Mouse (Mus musculus): ENCODE measurements around the gene Alg11. TPM values are rescaled to one million over a fixed set of nuclear protein-coding genes. Genes with fewer than 3 reads are reported as not detected.

Gene Alg11
- polyA plus RNA-seq, 1 experiment from 2014 or later = 16.0 TPM

DNA sequence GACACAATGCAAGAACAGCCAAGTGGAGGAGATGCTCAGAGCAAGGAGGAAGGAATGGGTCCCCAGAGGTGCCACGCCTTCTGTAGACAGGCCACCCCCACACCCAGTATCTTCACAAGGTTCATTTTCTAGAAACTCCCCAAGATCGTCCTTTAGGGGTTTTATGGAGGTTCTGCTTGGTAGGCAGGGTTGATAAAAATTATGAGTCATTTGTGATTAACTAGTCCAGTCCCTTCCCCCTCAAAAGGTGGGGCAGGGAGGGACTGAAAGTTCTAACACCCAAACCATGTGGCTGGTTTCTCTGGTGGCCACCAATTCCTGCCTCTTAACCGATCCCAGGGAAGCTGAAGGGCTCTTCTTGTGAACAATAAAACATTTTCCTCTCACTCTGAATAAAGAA lies 3.7 kb upstream of the Alg11 start:
- no peak overlapping the region for H3K4me2 ChIP-seq (ENCODE audit: low read depth, low read length)
- ATAC-seq (replicated peaks; ENCODE audit: extremely low read depth, insufficient read depth, low FRiP score) = no peak

DNA sequence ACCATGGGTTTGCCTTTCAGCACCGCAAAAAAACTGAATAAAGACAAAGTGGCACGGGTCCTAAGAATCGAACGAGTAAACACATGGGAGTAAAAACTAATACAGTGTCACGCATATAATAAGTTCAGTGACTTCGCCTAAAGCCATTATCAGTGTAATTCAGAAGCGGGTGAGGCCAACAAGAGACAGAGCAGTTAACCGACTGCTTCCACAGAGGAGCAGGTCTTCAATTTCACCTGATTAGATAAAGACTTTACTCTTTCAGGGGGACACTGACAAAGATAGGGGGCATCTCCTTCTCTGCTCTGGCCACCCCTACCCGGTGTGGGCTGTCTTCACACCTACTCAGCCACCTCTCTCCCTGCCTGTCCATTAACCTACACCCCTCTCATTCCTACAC lies 2.2 kb upstream of the Alg11 start:
- no peak for ATAC-seq (replicated peaks; ENCODE audit: extremely low read depth, insufficient read depth, low FRiP score)
- H3K36me3 ChIP-seq (ENCODE audit: control insufficient read depth, insufficient read depth) = peaks cover 3% of the 10 kb centered on the region
- H3K27me3 ChIP-seq (ENCODE audit: control insufficient read depth, insufficient read depth, low read length) = peaks cover 14% of the 10 kb centered on the region; the same call in 1 of the 2 replicates
- H3K27ac ChIP-seq (ENCODE audit: low read length) = no peak overlapping the region
- peaks cover 4% of the 10 kb centered on the region; the same call in 1 of the 2 replicates for H3K4me1 ChIP-seq (ENCODE audit: control insufficient read depth, insufficient read depth, low read length)
- H3K9ac ChIP-seq (ENCODE audit: low read length) = no peak overlapping the region
- no peaks in the 10 kb centered on the region for H3K9me3 ChIP-seq (replicated peaks; ENCODE audit: control insufficient read depth, low read length)
- H3K4me3 ChIP-seq (ENCODE audit: low read length) = no peak overlapping the region
- H3K4me2 ChIP-seq (ENCODE audit: low read depth, low read length) = no peak overlapping the region
- 70% methylated on average over 9 of the region's 9 CpGs for WGBS

More for the DNA sequence above, 3.7 kb upstream of the Alg11 start:
- Histone ChIP-seq H3K4me1 (ENCODE audit: control insufficient read depth, insufficient read depth, low read length) (peaks cover 4% of the 10 kb centered on the region; the same call in 1 of the 2 replicates), H3K9me3 (replicated peaks; ENCODE audit: control insufficient read depth, low read length) (no peaks in the 10 kb centered on the region), H3K36me3 (ENCODE audit: control insufficient read depth, insufficient read depth) (peaks cover under 1% of the 10 kb centered on the region; the same call in 1 of the 2 replicates), H3K27me3 (ENCODE audit: control insufficient read depth, insufficient read depth, low read length) (peaks cover 14% of the 10 kb centered on the region; the same call in 1 of the 2 replicates), H3K9ac (ENCODE audit: low read length) (no peak overlapping the region), H3K27ac (ENCODE audit: low read length) (no peak overlapping the region), H3K4me3 (ENCODE audit: low read length) (no peak overlapping the region)
- WGBS = 60% methylated on average over 3 of the region's 3 CpGs

DNA sequence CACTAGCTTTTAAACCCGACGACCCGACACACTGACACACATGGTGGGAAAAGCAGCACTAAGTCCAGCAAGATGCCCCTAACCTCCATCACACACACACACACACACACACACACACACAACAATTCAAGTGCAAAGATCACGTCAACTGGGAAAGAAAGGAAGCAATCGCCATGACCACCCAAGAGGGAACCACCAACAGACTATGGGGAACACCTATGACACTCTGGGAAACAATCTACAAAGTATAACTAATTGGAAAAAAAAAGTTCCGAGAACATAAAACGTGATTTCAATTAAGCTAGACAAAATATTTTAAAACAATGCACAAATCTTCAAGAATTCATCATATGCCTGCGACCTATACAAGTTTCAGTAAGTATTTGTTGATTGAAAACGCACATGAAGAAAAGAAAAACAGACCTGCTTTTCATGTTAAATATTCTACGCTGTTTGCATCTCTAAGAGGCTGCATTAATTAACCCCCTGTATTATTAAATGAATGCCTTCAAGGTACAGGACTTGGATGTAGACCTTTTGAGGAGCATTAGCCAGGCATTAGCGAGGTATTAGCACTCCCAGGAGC lies 1.3 kb upstream of the Alg11 start:
- Histone ChIP-seq H3K9me3 (replicated peaks; ENCODE audit: control insufficient read depth, low read length) (no peaks in the 10 kb centered on the region), H3K4me3 (ENCODE audit: low read length) (peak overlapping the region; percentile 90), H3K27ac (ENCODE audit: low read length) (no peak overlapping the region), H3K4me1 (ENCODE audit: control insufficient read depth, insufficient read depth, low read length) (peaks cover 4% of the 10 kb centered on the region; the same call in 1 of the 2 replicates), H3K9ac (ENCODE audit: low read length) (peak overlapping the region; percentile 81), H3K4me2 (ENCODE audit: low read depth, low read length) (peak overlapping the region; percentile 99), H3K36me3 (ENCODE audit: control insufficient read depth, insufficient read depth) (peaks cover 9% of the 10 kb centered on the region), H3K27me3 (ENCODE audit: control insufficient read depth, insufficient read depth, low read length) (peaks cover 14% of the 10 kb centered on the region; the same call in 1 of the 2 replicates)
- ATAC-seq (replicated peaks; ENCODE audit: extremely low read depth, insufficient read depth, low FRiP score) = no peak
- 46% methylated on average over 11 of the region's 11 CpGs for WGBS

DNA sequence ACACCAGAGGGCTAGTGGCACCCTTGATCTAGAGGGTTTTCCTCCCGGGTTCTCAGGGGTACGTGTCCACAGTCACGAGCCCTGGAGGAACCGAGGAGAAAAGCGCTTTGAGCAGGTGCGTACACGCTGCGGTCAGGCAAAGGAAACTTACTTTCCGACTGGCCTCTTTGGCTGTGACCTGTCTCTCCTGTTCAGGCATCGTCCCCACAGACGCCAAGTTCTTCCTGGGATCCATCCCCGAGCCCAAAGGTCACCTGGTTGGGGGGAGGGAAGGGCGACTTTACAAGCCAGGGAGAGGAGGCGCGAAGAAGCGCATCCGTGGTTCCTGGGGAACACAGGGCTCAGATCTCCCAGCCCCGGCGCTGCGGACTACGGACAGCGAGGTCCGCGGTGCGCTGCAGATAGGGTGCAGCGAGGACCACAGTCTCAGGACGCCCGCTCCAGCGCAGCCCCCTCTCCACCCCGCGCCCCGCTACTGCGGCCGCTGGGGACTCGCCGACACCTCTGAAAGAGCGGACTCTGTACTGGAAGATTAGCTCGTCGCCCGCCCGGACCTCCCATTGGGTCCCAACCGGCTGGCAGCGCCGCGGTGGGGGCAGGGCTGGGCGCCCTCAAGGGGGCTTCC lies 588 bp upstream of the Alg11 start, which contains the start of gene Atp7b:
Gene Atp7b (minus strand): TSS at position 485 of the 625 bp plus-strand sequence.
- H3K4me1 ChIP-seq (ENCODE audit: control insufficient read depth, insufficient read depth, low read length) = peaks cover 4% of the 10 kb centered on the region; the same call in 1 of the 2 replicates
- under 1% methylated on average over 45 of the region's 46 CpGs for WGBS
- peaks cover 14% of the 10 kb centered on the region; the same call in 1 of the 2 replicates for H3K27me3 ChIP-seq (ENCODE audit: control insufficient read depth, insufficient read depth, low read length)
- H3K36me3 ChIP-seq (ENCODE audit: control insufficient read depth, insufficient read depth) = peaks cover 14% of the 10 kb centered on the region
- peak within 1 kb of the TSS; percentile 99 for H3K4me2 ChIP-seq (ENCODE audit: low read depth, low read length)
- peak within 1 kb of the TSS; percentile 81 for H3K9ac ChIP-seq (ENCODE audit: low read length)
- H3K27ac ChIP-seq (ENCODE audit: low read length) = peak within 1 kb of the TSS; percentile 48; the same call in 1 of the 2 replicates
- peak within 1 kb of the TSS; percentile 90 for H3K4me3 ChIP-seq (ENCODE audit: low read length)
- peak; percentile 74 for ATAC-seq (replicated peaks; ENCODE audit: extremely low read depth, insufficient read depth, low FRiP score)
- no peaks in the 10 kb centered on the region for H3K9me3 ChIP-seq (replicated peaks; ENCODE audit: control insufficient read depth, low read length)

DNA sequence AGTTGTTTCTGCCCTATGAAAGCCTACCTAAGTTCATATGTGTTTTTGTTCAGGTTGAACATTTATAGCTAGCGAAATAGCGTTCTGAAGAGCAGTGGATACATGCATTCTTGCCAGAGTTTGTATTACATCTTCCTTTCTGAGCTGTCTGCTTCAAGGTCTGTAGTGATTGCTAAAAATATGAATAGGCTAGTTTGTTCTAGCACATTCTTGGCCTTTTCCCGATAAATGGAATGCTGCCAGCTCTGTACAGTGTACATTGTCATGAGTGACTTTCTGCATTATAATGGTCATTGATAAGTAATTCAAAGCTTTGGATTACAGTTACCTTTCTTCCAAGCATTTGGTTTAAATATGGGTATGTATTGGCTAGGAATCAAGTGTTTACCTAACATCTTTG lies 605 bp downstream of the Alg11 start:
- Histone ChIP-seq H3K27ac (ENCODE audit: low read length) (no peak overlapping the region), H3K27me3 (ENCODE audit: control insufficient read depth, insufficient read depth, low read length) (peaks cover 14% of the 10 kb centered on the region; the same call in 1 of the 2 replicates), H3K9me3 (replicated peaks; ENCODE audit: control insufficient read depth, low read length) (peaks cover 3% of the 10 kb centered on the region; the same call in 1 of the 2 replicates), H3K4me1 (ENCODE audit: control insufficient read depth, insufficient read depth, low read length) (peaks cover 4% of the 10 kb centered on the region; the same call in 1 of the 2 replicates), H3K36me3 (ENCODE audit: control insufficient read depth, insufficient read depth) (peaks cover 26% of the 10 kb centered on the region), H3K4me2 (ENCODE audit: low read depth, low read length) (peak overlapping the region; percentile 99), H3K9ac (ENCODE audit: low read length) (peak overlapping the region; percentile 77), H3K4me3 (ENCODE audit: low read length) (peak overlapping the region; percentile 90)
- ATAC-seq (replicated peaks; ENCODE audit: extremely low read depth, insufficient read depth, low FRiP score) = no peak
- WGBS = 2% methylated on average over 3 of the region's 3 CpGs

DNA sequence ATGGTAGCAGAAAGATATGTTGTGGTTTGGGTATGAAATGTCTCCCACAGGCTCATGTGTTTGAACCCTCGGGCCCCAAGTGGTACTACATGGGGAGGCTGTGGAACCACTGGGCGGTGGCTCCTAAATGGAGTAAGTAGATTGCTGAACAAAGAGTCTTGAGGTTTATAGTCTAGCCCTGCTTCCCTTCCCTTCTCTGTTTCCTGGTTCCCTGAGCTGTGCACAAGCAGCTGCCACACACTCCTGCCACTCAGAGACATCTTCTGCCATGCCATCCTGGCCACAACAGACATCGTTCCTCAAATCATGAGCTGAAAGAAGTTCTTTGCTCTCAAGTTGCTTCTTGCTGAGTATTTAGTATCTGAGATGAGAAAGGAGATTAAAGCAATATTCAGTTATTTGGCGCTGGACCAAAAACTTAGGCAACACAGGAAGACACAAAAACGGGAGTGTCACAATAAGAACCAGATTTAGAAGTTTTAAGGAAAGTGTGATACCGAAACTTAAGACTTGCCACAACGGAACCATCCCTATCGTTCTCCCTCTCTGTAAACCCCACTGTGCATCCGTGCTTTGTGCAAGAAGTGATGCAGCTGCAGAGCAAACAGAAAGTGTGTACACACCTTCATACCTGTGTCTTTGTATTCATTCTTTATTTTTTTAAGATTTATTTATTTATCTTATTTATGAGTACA lies 18.9 kb downstream of the Alg11 start:
- no peak for ATAC-seq (replicated peaks; ENCODE audit: extremely low read depth, insufficient read depth, low FRiP score)
- WGBS = 81% methylated on average over 9 of the region's 9 CpGs
- peaks cover 3% of the 10 kb centered on the region for H3K4me1 ChIP-seq (ENCODE audit: control insufficient read depth, insufficient read depth, low read length)
- H3K36me3 ChIP-seq (ENCODE audit: control insufficient read depth, insufficient read depth) = no peaks in the 10 kb centered on the region
- no peak overlapping the region for H3K9ac ChIP-seq (ENCODE audit: low read length)
- H3K27me3 ChIP-seq (ENCODE audit: control insufficient read depth, insufficient read depth, low read length) = no peaks in the 10 kb centered on the region
- H3K4me2 ChIP-seq (ENCODE audit: low read depth, low read length) = no peak overlapping the region
- no peak overlapping the region for H3K4me3 ChIP-seq (ENCODE audit: low read length)
- no peak overlapping the region for H3K27ac ChIP-seq (ENCODE audit: low read length)
- H3K9me3 ChIP-seq (replicated peaks; ENCODE audit: control insufficient read depth, low read length) = no peaks in the 10 kb centered on the region

DNA sequence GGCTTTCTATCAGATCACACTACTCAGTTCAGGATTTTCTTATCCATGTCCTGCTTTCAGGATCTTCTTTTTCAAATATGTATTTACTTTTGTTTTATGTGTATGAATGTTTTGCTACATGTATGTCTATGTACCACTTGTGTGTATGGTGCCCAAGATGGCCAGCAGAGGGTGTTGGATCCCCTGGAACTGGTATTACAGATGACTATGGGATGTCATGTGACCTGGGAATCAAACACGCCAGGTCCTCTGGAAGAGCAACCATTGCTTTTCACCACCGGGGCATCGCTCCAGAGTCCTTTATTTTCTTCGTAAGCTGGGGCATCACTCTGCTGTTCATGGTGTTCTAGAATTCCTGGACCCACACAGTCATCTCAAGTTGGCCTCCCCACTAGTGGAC lies 28.7 kb downstream of the Alg11 start:
- 87% methylated on average over 4 of the region's 4 CpGs for WGBS
- H3K4me2 ChIP-seq (ENCODE audit: low read depth, low read length) = no peak overlapping the region

DNA sequence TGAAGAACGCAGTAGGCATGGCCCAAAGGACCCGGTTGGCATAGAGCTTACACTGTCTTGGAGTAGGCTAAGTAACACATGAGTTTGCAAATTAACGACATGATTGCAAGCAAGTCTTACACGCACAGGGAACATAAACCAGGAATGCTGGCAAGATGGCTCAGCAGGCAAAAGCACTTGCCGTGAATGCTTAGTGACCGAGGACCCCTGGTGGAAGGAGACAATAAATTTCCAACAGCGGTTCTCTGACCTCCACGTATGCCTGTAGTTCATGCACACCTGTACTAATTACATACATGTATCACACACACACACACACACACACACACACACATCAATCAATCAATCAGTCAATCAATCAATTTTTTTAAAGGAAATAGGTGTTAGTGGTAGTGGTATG lies 31.0 kb downstream of the Alg11 start:
- no peak for ATAC-seq (replicated peaks; ENCODE audit: extremely low read depth, insufficient read depth, low FRiP score)
- no peaks in the 10 kb centered on the region for H3K4me1 ChIP-seq (ENCODE audit: control insufficient read depth, insufficient read depth, low read length)
- WGBS = 48% methylated on average over 8 of the region's 8 CpGs

More for the DNA sequence above, 28.7 kb downstream of the Alg11 start:
- Histone ChIP-seq H3K4me1 (ENCODE audit: control insufficient read depth, insufficient read depth, low read length) (no peaks in the 10 kb centered on the region), H3K27ac (ENCODE audit: low read length) (no peak overlapping the region), H3K27me3 (ENCODE audit: control insufficient read depth, insufficient read depth, low read length) (no peaks in the 10 kb centered on the region), H3K9ac (ENCODE audit: low read length) (no peak overlapping the region), H3K36me3 (ENCODE audit: control insufficient read depth, insufficient read depth) (no peaks in the 10 kb centered on the region), H3K9me3 (replicated peaks; ENCODE audit: control insufficient read depth, low read length) (no peaks in the 10 kb centered on the region), H3K4me3 (ENCODE audit: low read length) (no peak overlapping the region)
- no peak for ATAC-seq (replicated peaks; ENCODE audit: extremely low read depth, insufficient read depth, low FRiP score)

DNA sequence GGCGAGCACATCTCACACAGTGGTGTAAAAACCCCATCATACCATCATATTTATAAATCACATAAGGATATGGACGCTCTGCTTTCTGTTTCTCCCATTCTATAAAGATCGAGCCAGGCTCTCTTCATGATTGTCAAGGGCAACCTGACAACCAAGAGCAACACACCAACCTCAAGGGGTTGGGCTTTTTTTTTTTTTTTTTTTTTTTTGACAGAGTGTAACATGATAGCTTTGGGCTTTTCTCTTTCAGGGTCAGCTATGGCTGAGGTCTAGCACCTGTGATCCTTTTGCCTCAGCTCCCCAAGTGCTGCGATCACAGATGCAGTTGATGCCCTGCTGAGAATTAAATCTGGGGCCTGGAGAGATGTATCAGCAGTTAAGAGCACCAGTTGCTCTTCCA lies 46.5 kb downstream of the Alg11 start:
- Histone ChIP-seq H3K27ac (ENCODE audit: low read length) (no peak overlapping the region), H3K36me3 (ENCODE audit: control insufficient read depth, insufficient read depth) (no peaks in the 10 kb centered on the region), H3K4me1 (ENCODE audit: control insufficient read depth, insufficient read depth, low read length) (no peaks in the 10 kb centered on the region), H3K27me3 (ENCODE audit: control insufficient read depth, insufficient read depth, low read length) (no peaks in the 10 kb centered on the region), H3K9ac (ENCODE audit: low read length) (no peak overlapping the region), H3K4me2 (ENCODE audit: low read depth, low read length) (no peak overlapping the region), H3K4me3 (ENCODE audit: low read length) (no peak overlapping the region), H3K9me3 (replicated peaks; ENCODE audit: control insufficient read depth, low read length) (no peaks in the 10 kb centered on the region)
- no peak for ATAC-seq (replicated peaks; ENCODE audit: extremely low read depth, insufficient read depth, low FRiP score)
- WGBS = 65% methylated on average over 4 of the region's 4 CpGs

More for the DNA sequence above, 31.0 kb downstream of the Alg11 start:
- Histone ChIP-seq H3K36me3 (ENCODE audit: control insufficient read depth, insufficient read depth) (no peaks in the 10 kb centered on the region), H3K27me3 (ENCODE audit: control insufficient read depth, insufficient read depth, low read length) (no peaks in the 10 kb centered on the region), H3K4me2 (ENCODE audit: low read depth, low read length) (no peak overlapping the region), H3K4me3 (ENCODE audit: low read length) (no peak overlapping the region), H3K9me3 (replicated peaks; ENCODE audit: control insufficient read depth, low read length) (no peaks in the 10 kb centered on the region), H3K27ac (ENCODE audit: low read length) (no peak overlapping the region), H3K9ac (ENCODE audit: low read length) (no peak overlapping the region)
